Mouse (Mus musculus) MEL (cell line): Measurements from ENCODE around the gene Rplp0.

Experiments used
- CTCF ChIP-seq, 3 experiments: IDR thresholded peaks in 2 of 3; conservative IDR thresholded peaks in 1 of 3; 2 replicates each; pipeline ENCODE4 v1.5.1; 2011 to 2012; ENCODE audit warnings: low read length in 3 of 3, low read depth in 2 of 3, mild to moderate bottlenecking in 2 of 3, improper control_type of control experiment in 1 of 3, inconsistent platforms in 1 of 3, mixed read lengths in 1 of 3, moderate library complexity in 1 of 3; ENCODE audit not compliant: control insufficient read depth in 1 of 3, insufficient read depth in 1 of 3, poor library complexity in 1 of 3, severe bottlenecking in 1 of 3
- ELF1 ChIP-seq: IDR thresholded peaks from 2 replicates; pipeline ENCODE4 v1.6.1; 2014; ENCODE audit warnings: low read depth, mild to moderate bottlenecking, inconsistent platforms, low read length, improper control_type of control experiment, moderate library complexity
- EP300 ChIP-seq, 2 experiments: IDR thresholded peaks; 2 replicates each; pipeline ENCODE4 v1.6.1; 2011; ENCODE audit warnings: improper control_type of control experiment in 2 of 2, low read length in 2 of 2, low read depth in 1 of 2, mild to moderate bottlenecking in 1 of 2
- GABPA ChIP-seq: IDR thresholded peaks from 2 replicates; pipeline ENCODE4 v1.6.1; 2012; ENCODE audit warnings: low read depth, mild to moderate bottlenecking, inconsistent platforms, low read length, improper control_type of control experiment, moderate library complexity
- KAT2A ChIP-seq: conservative IDR thresholded peaks from 2 replicates; pipeline ENCODE4 v1.6.1; 2012; ENCODE audit warnings: low read depth, low read length, improper control_type of control experiment, inconsistent platforms
- MAX ChIP-seq: IDR thresholded peaks from 2 replicates; pipeline ENCODE4 v1.6.1; 2011; ENCODE audit warnings: low read length, improper control_type of control experiment
- MYC ChIP-seq: IDR thresholded peaks from 2 replicates; pipeline ENCODE4 v1.6.1; 2011; ENCODE audit warnings: low read depth, mild to moderate bottlenecking, low read length, improper control_type of control experiment, moderate library complexity
- NRF1 ChIP-seq: IDR thresholded peaks from 2 replicates; pipeline ENCODE4 v1.6.1; 2014; ENCODE audit warnings: low read depth, mild to moderate bottlenecking, inconsistent platforms, low read length, improper control_type of control experiment, moderate library complexity; ENCODE audit not compliant: poor library complexity, insufficient read depth, severe bottlenecking
- POLR2A ChIP-seq, 2 experiments: IDR thresholded peaks; 2 replicates each; pipeline ENCODE4 v1.6.1; 2011 to 2012; ENCODE audit warnings: low read length in 2 of 2, mild to moderate bottlenecking in 2 of 2, control low read depth in 1 of 2, improper control_type of control experiment in 1 of 2, low read depth in 1 of 2, moderate library complexity in 1 of 2; ENCODE audit not compliant: control insufficient read depth in 1 of 2, insufficient read depth in 1 of 2, poor library complexity in 1 of 2
- POLR2AphosphoS2 ChIP-seq: IDR thresholded peaks from 2 replicates; pipeline ENCODE4 v1.6.1; 2011; ENCODE audit warnings: low read length, improper control_type of control experiment
- RAD21 ChIP-seq: IDR thresholded peaks from 2 replicates; pipeline ENCODE4 v1.6.1; 2011; ENCODE audit warnings: mild to moderate bottlenecking, low read depth, low read length, improper control_type of control experiment
- UBTF ChIP-seq: IDR thresholded peaks from 2 replicates; pipeline ENCODE4 v1.6.1; 2012; ENCODE audit warnings: low read depth, mild to moderate bottlenecking, inconsistent platforms, low read length, improper control_type of control experiment, moderate library complexity, borderline replicate concordance; ENCODE audit not compliant: insufficient read depth
- USF1 ChIP-seq: IDR thresholded peaks from 2 replicates; pipeline ENCODE4 v1.6.1; 2014; ENCODE audit warnings: low read depth, mild to moderate bottlenecking, inconsistent platforms, low read length, improper control_type of control experiment, moderate library complexity
- ZKSCAN1 ChIP-seq: IDR thresholded peaks from 2 replicates; pipeline ENCODE4 v1.6.1; 2012; ENCODE audit warnings: low read depth, mild to moderate bottlenecking, inconsistent platforms, low read length, improper control_type of control experiment, moderate library complexity

- TF ChIP-seq CTCF (IDR thresholded peaks at IDR 0.05 in 2 of 3, conservative IDR thresholded peaks at IDR 0.05 in 1 of 3; ENCODE audit: control insufficient read depth in 1 of 3, insufficient read depth in 1 of 3, low read depth in 2 of 3, low read length in 3 of 3, poor library complexity in 1 of 3, severe bottlenecking in 1 of 3) (no peak), POLR2A (IDR thresholded peaks at IDR 0.05; ENCODE audit: control insufficient read depth in 1 of 2, insufficient read depth in 1 of 2, low read depth in 1 of 2, low read length in 2 of 2, poor library complexity in 1 of 2) (no peak), ELF1 (no peak), KAT2A (no peak), ZKSCAN1 (no peak), MAX (no peak), USF1 (no peak), EP300 (IDR thresholded peaks at IDR 0.05; ENCODE audit: low read depth in 1 of 2, low read length in 2 of 2) (no peak), MYC (no peak), GABPA (no peak), POLR2AphosphoS2 (no peak), UBTF (no peak), RAD21 (no peak), NRF1 (no peak)
Measured at GRCm38 (mm10) chr5:115521553-115522461, 37.5 kb upstream of the Rplp0 start.
